Mouse (Mus musculus) intestine, embryonic 15.5 days (tissue): ENCODE results near the gene Galnt15. TPM values are rescaled to one million over a fixed set of nuclear protein-coding genes. Genes with fewer than 3 reads are reported as not detected.
A peak's percentile ranks its signal among the peaks of the same experiment; 100 is the strongest.

ENCODE experiments used
- ATAC-seq: fragments of 200-750 bp; cut with Nextera tagmentation; 2 replicates; pipeline ENCODE4 v1.8.0; 2017; ENCODE audit warnings: moderate TSS enrichment, moderate library complexity
- H3K27ac ChIP-seq: fragments of 300-500 bp; sonication (generic); 2 replicates; pipeline ENCODE4 v1.5.1; 2015; ENCODE audit warnings: mild to moderate bottlenecking, inconsistent platforms
- H3K27me3 ChIP-seq: fragments of 300-500 bp; sonication (generic); replicated peaks from 2 replicates; pipeline ENCODE4 v1.6.1; 2015; ENCODE audit warnings: inconsistent platforms
- H3K36me3 ChIP-seq: fragments of 300-500 bp; sonication (generic); 2 replicates; pipeline ENCODE4 v1.6.1; 2015; ENCODE audit warnings: inconsistent platforms
- H3K4me1 ChIP-seq: fragments of 300-500 bp; sonication (generic); replicated peaks from 2 replicates; pipeline ENCODE4 v1.6.1; 2015; ENCODE audit warnings: inconsistent platforms
- H3K4me2 ChIP-seq: fragments of 300-500 bp; sonication (generic); replicated peaks from 2 replicates; pipeline ENCODE4 v1.6.1; 2015; ENCODE audit warnings: mild to moderate bottlenecking, inconsistent platforms
- H3K4me3 ChIP-seq: fragments of 300-500 bp; sonication (generic); replicated peaks from 2 replicates; pipeline ENCODE4 v1.5.1; 2015; ENCODE audit warnings: inconsistent platforms
- H3K9ac ChIP-seq: fragments of 300-500 bp; sonication (generic); 2 replicates; pipeline ENCODE4 v1.6.1; 2015; ENCODE audit warnings: inconsistent platforms
- H3K9me3 ChIP-seq: fragments of 300-500 bp; sonication (generic); 2 replicates; pipeline ENCODE4 v1.6.1; 2016; ENCODE audit warnings: inconsistent platforms
- WGBS: fragments of 180-500 bp; shearing (Covaris S2); methylation state at CpG from one replicate; pipeline ENCODE4 v1.1.7; 2015; 5-methylcytosine and 5-hydroxymethylcytosine counted together
- polyA plus RNA-seq: library from polyadenylated mRNA; unstranded; fragments of >200 nt; fragmentation: Nextera tagmentation; extraction: Ambion mirVana; gene quantifications from 2 replicates; pipeline ENCODE4 v1.2.1, GENCODE M21; 2015

Galnt15 gene
- polyA plus RNA-seq, 1 experiment from 2014 or later: 0.05 TPM

GRCm38 (mm10) chr14:32016921-32017320 lies 11.9 kb upstream of the Galnt15 start:
- H3K27ac ChIP-seq: no peak overlapping the region
- H3K36me3 ChIP-seq: no peaks in the 10 kb centered on the region
- no peak overlapping the region for H3K4me2 ChIP-seq
- H3K9me3 ChIP-seq: no peaks in the 10 kb centered on the region
- no peak overlapping the region for H3K4me3 ChIP-seq
- ATAC-seq: no peak
- WGBS: 26% methylated on average over 7 of the region's 7 CpGs
- H3K4me1 ChIP-seq: no peaks in the 10 kb centered on the region; the same call in 1 of the 2 replicates
- H3K27me3 ChIP-seq: no peaks in the 10 kb centered on the region
- no peak overlapping the region for H3K9ac ChIP-seq

- Histone ChIP-seq H3K36me3 (no peaks in the 10 kb centered on the region), H3K4me2 (no peak overlapping the region), H3K9ac (no peak overlapping the region), H3K4me3 (no peak overlapping the region), H3K27ac (no peak overlapping the region), H3K27me3 (no peaks in the 10 kb centered on the region), H3K9me3 (no peaks in the 10 kb centered on the region), H3K4me1 (no peaks in the 10 kb centered on the region; the same call in 1 of the 2 replicates)
- no peak for ATAC-seq
- WGBS: 78% methylated on average over 2 of the region's 2 CpGs
Measured at GRCm38 (mm10) chr14:32017448-32017847, 11.3 kb upstream of the Galnt15 start.

DNA sequence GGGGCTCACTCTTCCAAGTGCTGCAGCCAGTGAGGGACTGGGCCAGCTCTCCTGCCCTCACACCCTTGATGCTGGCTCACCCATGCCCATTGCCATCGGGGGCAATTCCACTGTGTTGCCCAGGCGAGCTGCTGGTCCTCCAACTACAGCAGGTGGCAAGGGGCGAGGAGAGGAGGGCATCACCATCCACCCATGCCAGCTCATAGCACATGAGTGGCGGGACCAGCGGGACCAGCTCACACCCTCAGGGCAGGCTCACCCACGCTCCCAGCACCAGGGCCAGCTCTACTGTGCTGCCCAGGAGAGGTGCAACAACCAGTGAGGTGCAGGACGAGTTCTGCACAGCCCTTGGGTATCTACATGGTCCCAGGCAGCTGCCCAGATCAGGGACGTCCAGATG lies 9.7 kb upstream of the Galnt15 start:
- Histone ChIP-seq H3K36me3 (no peaks in the 10 kb centered on the region), H3K27me3 (no peaks in the 10 kb centered on the region), H3K4me1 (no peaks in the 10 kb centered on the region; the same call in 1 of the 2 replicates), H3K4me2 (no peak overlapping the region), H3K27ac (no peak overlapping the region), H3K9ac (no peak overlapping the region), H3K4me3 (no peak overlapping the region), H3K9me3 (no peaks in the 10 kb centered on the region)
- 78% methylated on average over 8 of the region's 8 CpGs for WGBS
- no peak for ATAC-seq

GRCm38 (mm10) chr14:32021967-32022366 lies 6.8 kb upstream of the Galnt15 start:
- Histone ChIP-seq H3K9ac (no peak overlapping the region), H3K4me3 (no peak overlapping the region), H3K27me3 (no peaks in the 10 kb centered on the region), H3K4me2 (no peak overlapping the region), H3K36me3 (no peaks in the 10 kb centered on the region), H3K9me3 (no peaks in the 10 kb centered on the region), H3K27ac (no peak overlapping the region), H3K4me1 (no peaks in the 10 kb centered on the region)
- ATAC-seq: peak; percentile 53; the same call in 1 of the 2 replicates
- WGBS: 45% methylated on average over 9 of the region's 9 CpGs

DNA sequence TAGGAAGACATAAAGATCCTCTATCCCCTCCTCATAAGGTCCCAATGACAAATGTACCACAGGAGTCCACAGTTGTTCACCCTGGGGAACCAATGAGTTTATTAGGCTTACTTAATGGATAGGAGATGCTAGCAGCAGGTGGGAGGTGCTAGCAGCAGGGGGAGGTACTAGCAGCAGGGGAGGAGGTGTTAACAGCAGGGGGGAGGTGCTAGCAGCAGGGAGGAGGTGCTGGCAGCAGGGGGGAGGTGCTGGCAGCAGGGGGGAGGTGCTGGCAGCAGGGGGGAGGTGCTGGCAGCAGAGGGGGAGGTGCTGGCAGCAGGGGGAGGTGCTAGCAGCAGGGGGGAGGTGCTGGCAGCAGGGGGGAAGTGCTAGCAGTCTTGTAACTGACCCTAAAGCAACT lies 6.3 kb upstream of the Galnt15 start:
- H3K4me1 ChIP-seq: no peaks in the 10 kb centered on the region
- no peak overlapping the region for H3K27ac ChIP-seq
- peak; percentile 47; the same call in 1 of the 2 replicates for ATAC-seq
- H3K4me2 ChIP-seq: no peak overlapping the region
- no peaks in the 10 kb centered on the region for H3K27me3 ChIP-seq
- no peak overlapping the region for H3K9ac ChIP-seq
- H3K4me3 ChIP-seq: no peak overlapping the region
- H3K9me3 ChIP-seq: no peaks in the 10 kb centered on the region
- no peaks in the 10 kb centered on the region for H3K36me3 ChIP-seq

- no peaks in the 10 kb centered on the region for H3K9me3 ChIP-seq
- H3K27ac ChIP-seq: no peak overlapping the region
- no peaks in the 10 kb centered on the region for H3K36me3 ChIP-seq
- no peaks in the 10 kb centered on the region; the same call in 1 of the 2 replicates for H3K27me3 ChIP-seq
- 81% methylated on average over 4 of the region's 4 CpGs for WGBS
- no peak overlapping the region for H3K4me2 ChIP-seq
- ATAC-seq: no peak
- no peak overlapping the region for H3K9ac ChIP-seq
- H3K4me1 ChIP-seq: no peaks in the 10 kb centered on the region
- no peak overlapping the region for H3K4me3 ChIP-seq
Measured at GRCm38 (mm10) chr14:32023891-32024290, 4.9 kb upstream of the Galnt15 start.

DNA sequence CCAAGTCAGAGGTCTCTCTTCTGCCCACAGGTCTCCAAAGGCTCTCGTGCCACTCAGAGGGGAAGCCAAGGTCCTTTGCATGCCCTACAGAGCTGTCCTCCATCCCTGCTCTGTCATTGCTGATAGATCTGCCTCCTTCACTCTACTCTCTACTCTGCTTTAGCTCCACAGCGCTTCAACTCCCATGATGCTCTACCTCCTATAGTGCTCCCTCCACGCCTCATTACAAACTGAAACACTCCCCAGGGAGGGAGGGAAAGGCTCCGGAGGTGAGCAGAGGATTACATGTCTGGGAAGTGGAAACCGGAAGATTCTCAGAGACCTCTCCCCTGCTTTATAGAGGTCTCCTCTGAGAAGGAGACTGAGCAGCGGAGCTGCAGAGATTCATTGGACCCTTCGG lies 1.6 kb upstream of the Galnt15 start:
- H3K27ac ChIP-seq: no peak overlapping the region
- no peak overlapping the region for H3K9ac ChIP-seq
- no peaks in the 10 kb centered on the region for H3K36me3 ChIP-seq
- no peaks in the 10 kb centered on the region; the same call in 1 of the 2 replicates for H3K27me3 ChIP-seq
- no peaks in the 10 kb centered on the region for H3K4me1 ChIP-seq
- WGBS: 63% methylated on average over 7 of the region's 7 CpGs
- no peak overlapping the region for H3K4me2 ChIP-seq
- no peak for ATAC-seq
- no peaks in the 10 kb centered on the region for H3K9me3 ChIP-seq
- no peak overlapping the region for H3K4me3 ChIP-seq

- Histone ChIP-seq H3K4me1 (no peaks in the 10 kb centered on the region), H3K36me3 (no peaks in the 10 kb centered on the region), H3K4me2 (no peak overlapping the region), H3K4me3 (no peak overlapping the region), H3K9ac (no peak overlapping the region), H3K9me3 (no peaks in the 10 kb centered on the region), H3K27ac (no peak overlapping the region), H3K27me3 (no peaks in the 10 kb centered on the region; the same call in 1 of the 2 replicates)
- WGBS: 69% methylated on average over 14 of the region's 14 CpGs
- no peak for ATAC-seq
Measured at GRCm38 (mm10) chr14:32029411-32029992, 713 bp downstream of the Galnt15 start.

- no peak for ATAC-seq
- H3K27ac ChIP-seq: no peak overlapping the region
Measured at GRCm38 (mm10) chr14:32030073-32030472, 1.3 kb downstream of the Galnt15 start.

DNA sequence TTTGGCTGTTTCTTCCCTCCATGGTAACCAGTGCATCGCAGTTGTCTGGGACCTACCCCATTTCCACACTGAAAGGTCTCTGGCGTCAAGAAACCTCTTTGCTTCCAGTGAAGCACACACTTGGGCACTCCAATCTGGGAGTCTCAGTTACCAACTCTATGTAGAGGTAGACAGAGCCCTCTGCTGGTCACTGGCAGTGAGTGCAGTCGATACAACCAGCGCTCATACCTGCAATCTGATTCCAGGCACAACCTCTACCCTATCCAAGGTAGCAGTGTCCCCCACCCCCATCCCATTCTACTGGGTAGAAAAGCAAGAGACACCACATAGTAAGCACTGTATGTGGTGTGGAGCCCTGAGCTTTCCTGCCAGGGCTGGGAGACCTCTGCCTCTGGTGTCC lies 3.7 kb downstream of the Galnt15 start:
- Histone ChIP-seq H3K9ac (no peak overlapping the region), H3K4me2 (no peak overlapping the region), H3K36me3 (no peaks in the 10 kb centered on the region), H3K27me3 (no peaks in the 10 kb centered on the region; the same call in 1 of the 2 replicates), H3K4me1 (no peaks in the 10 kb centered on the region), H3K4me3 (no peak overlapping the region), H3K27ac (no peak overlapping the region), H3K9me3 (no peaks in the 10 kb centered on the region)
- ATAC-seq: 0 out of 2 replicates have a peak, but pooled peaks have one; percentile 49
- 14% methylated on average over 4 of the region's 4 CpGs for WGBS

More at GRCm38 (mm10) chr14:32030073-32030472, 1.3 kb downstream of the Galnt15 start:
- Histone ChIP-seq H3K4me1 (no peaks in the 10 kb centered on the region), H3K4me3 (no peak overlapping the region), H3K4me2 (no peak overlapping the region), H3K36me3 (no peaks in the 10 kb centered on the region), H3K9me3 (no peaks in the 10 kb centered on the region), H3K27me3 (no peaks in the 10 kb centered on the region; the same call in 1 of the 2 replicates), H3K9ac (no peak overlapping the region)
- WGBS: 62% methylated on average over 5 of the region's 5 CpGs

GRCm38 (mm10) chr14:32036482-32036881 lies 7.7 kb downstream of the Galnt15 start:
- Histone ChIP-seq H3K9ac (no peak overlapping the region), H3K36me3 (no peaks in the 10 kb centered on the region), H3K4me3 (no peak overlapping the region), H3K27ac (no peak overlapping the region), H3K4me1 (no peaks in the 10 kb centered on the region), H3K4me2 (no peak overlapping the region), H3K27me3 (no peaks in the 10 kb centered on the region), H3K9me3 (no peaks in the 10 kb centered on the region)
- WGBS: 80% methylated on average over 5 of the region's 5 CpGs
- ATAC-seq: no peak

GRCm38 (mm10) chr14:32037661-32038252 lies 9.0 kb downstream of the Galnt15 start:
- Histone ChIP-seq H3K4me1 (no peaks in the 10 kb centered on the region), H3K9me3 (no peaks in the 10 kb centered on the region), H3K27ac (no peak overlapping the region), H3K36me3 (no peaks in the 10 kb centered on the region), H3K4me3 (no peak overlapping the region), H3K9ac (no peak overlapping the region), H3K4me2 (no peak overlapping the region), H3K27me3 (no peaks in the 10 kb centered on the region)
- no peak for ATAC-seq
- whole genome bisulfite sequencing: 85% methylated on average over 8 of the region's 8 CpGs

- no peak overlapping the region for H3K27ac ChIP-seq
- H3K27me3 ChIP-seq: no peaks in the 10 kb centered on the region
- 23% methylated on average over 5 of the region's 5 CpGs for WGBS
- no peak overlapping the region for H3K4me2 ChIP-seq
- no peaks in the 10 kb centered on the region for H3K4me1 ChIP-seq
- H3K4me3 ChIP-seq: no peak overlapping the region
- no peaks in the 10 kb centered on the region for H3K9me3 ChIP-seq
- no peak overlapping the region for H3K9ac ChIP-seq
- H3K36me3 ChIP-seq: no peaks in the 10 kb centered on the region
- peak; percentile 36; the same call in 1 of the 2 replicates for ATAC-seq
Measured at GRCm38 (mm10) chr14:32042108-32042507, 13.3 kb downstream of the Galnt15 start.
